Mouse (Mus musculus) neural tube, embryonic 11.5 days (tissue): ENCODE measurements around the gene Kcna1. TPM values are rescaled to one million over a fixed set of nuclear protein-coding genes. Genes with fewer than 3 reads are reported as not detected.
A peak's percentile ranks its signal among the peaks of the same experiment; 100 is the strongest.

Experiments used
- ATAC-seq: fragments of 200-750 bp; cut with Nextera tagmentation; 2 replicates; pipeline ENCODE4 v1.8.0; 2017; ENCODE audit warnings: moderate number of reproducible peaks, mild to moderate bottlenecking, moderate TSS enrichment, moderate library complexity; ENCODE audit not compliant: insufficient read depth, low FRiP score, low TSS enrichment
- DNase-seq: peaks from one replicate; pipeline ENCODE4 v3.0.0-alpha.2; 2015; ENCODE audit warnings: low spot score
- H3K27ac ChIP-seq: fragments of 300-500 bp; sonication (generic); 2 replicates; pipeline ENCODE4 v1.5.1; 2014; ENCODE audit warnings: low read depth, mild to moderate bottlenecking, low read length
- H3K27me3 ChIP-seq: fragments of 300-500 bp; sonication (generic); 2 replicates; pipeline ENCODE4 v1.6.1; 2014; ENCODE audit warnings: mild to moderate bottlenecking, low read length, mixed read lengths; ENCODE audit not compliant: control insufficient read depth, insufficient read depth
- H3K36me3 ChIP-seq: fragments of 300-500 bp; sonication (generic); 2 replicates; pipeline ENCODE4 v1.6.1; 2014; ENCODE audit warnings: mild to moderate bottlenecking, low read length, moderate library complexity, mixed read lengths; ENCODE audit not compliant: control insufficient read depth, insufficient read depth
- H3K4me1 ChIP-seq: fragments of 300-500 bp; sonication (generic); 2 replicates; pipeline ENCODE4 v1.6.1; 2014; ENCODE audit warnings: low read length, mixed read lengths; ENCODE audit not compliant: control insufficient read depth, insufficient read depth
- H3K4me2 ChIP-seq: fragments of 300-500 bp; sonication (generic); 2 replicates; pipeline ENCODE4 v1.6.1; 2014; ENCODE audit warnings: low read depth, mild to moderate bottlenecking, moderate library complexity
- H3K4me3 ChIP-seq: fragments of 300-500 bp; sonication (generic); 2 replicates; pipeline ENCODE4 v1.5.1; 2014; ENCODE audit warnings: low read depth, low read length
- H3K9ac ChIP-seq: fragments of 300-500 bp; sonication (generic); 2 replicates; pipeline ENCODE4 v1.6.1; 2014; ENCODE audit warnings: mild to moderate bottlenecking, low read length
- H3K9me3 ChIP-seq: fragments of 300-500 bp; sonication (generic); 2 replicates; pipeline ENCODE4 v1.6.1; 2016; ENCODE audit warnings: low read length; ENCODE audit not compliant: control insufficient read depth
- WGBS: fragments of 180-500 bp; shearing (Covaris S2); extraction: QIAGEN DNeasy Blood & Tissue Kit; methylation state at CpG from one replicate; pipeline ENCODE4 v1.1.7; 2014; 5-methylcytosine and 5-hydroxymethylcytosine counted together
- polyA plus RNA-seq: library from polyadenylated mRNA; unstranded; fragments of >200 nt; fragmentation: Nextera tagmentation; extraction: Ambion mirVana; gene quantifications from 2 replicates; pipeline ENCODE4 v1.2.1, GENCODE M21; 2014

Gene Kcna1
- polyA plus RNA-seq, 1 experiment from 2014 or later, result 1.5 TPM

GRCm38 (mm10) chr6:126645644-126646358, 383 bp downstream of the Kcna1 start:
- peak; percentile 93 for ATAC-seq
- Histone ChIP-seq H3K9me3 (no peaks in the 10 kb centered on the region), H3K27ac (no peak overlapping the region), H3K4me3 (peak overlapping the region; percentile 49), H3K9ac (peak overlapping the region; percentile 2; the same call in 1 of the 2 replicates), H3K4me1 (peaks cover 5% of the 10 kb centered on the region; the same call in 1 of the 2 replicates), H3K4me2 (peak overlapping the region; percentile 98), H3K36me3 (no peaks in the 10 kb centered on the region), H3K27me3 (peaks cover 51% of the 10 kb centered on the region)
- DNase-seq, result peak; percentile 87
- WGBS, result 3% methylated on average over 27 of the region's 27 CpGs

DNA sequence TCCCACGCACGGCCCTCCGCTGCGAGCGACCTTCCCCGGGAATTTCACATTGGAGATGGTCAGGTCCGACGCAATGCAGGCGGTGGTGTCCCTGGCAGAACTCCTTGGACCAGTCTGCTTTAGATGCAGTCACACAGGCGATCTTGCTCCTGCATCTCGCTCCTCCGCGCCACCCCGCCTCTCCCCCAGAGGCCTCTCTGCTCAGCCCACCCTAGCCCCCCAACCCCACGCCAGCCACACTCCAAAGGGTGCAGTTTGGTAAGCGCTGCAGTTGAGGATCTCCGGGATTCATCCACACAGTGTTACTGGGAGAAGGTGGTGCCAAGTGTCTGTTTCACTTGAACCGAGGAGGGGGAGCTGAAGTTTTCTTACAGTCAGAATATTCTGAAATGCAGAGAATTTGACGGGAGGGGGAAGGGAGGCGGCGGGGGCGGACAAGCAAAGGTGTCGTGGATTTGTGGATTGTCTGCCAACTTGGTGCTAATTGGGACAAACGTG, 1.1 kb downstream of the Kcna1 start:
- Histone ChIP-seq H3K36me3 (no peaks in the 10 kb centered on the region), H3K4me3 (peak overlapping the region; percentile 49), H3K4me1 (peaks cover 5% of the 10 kb centered on the region; the same call in 1 of the 2 replicates), H3K27me3 (peaks cover 51% of the 10 kb centered on the region), H3K9ac (peak overlapping the region; percentile 19), H3K4me2 (peak overlapping the region; percentile 98), H3K9me3 (no peaks in the 10 kb centered on the region), H3K27ac (no peak overlapping the region)
- peak; percentile 36 for DNase-seq
- WGBS, result under 1% methylated on average over 24 of the region's 24 CpGs
- ATAC-seq, result peak; percentile 43

DNA sequence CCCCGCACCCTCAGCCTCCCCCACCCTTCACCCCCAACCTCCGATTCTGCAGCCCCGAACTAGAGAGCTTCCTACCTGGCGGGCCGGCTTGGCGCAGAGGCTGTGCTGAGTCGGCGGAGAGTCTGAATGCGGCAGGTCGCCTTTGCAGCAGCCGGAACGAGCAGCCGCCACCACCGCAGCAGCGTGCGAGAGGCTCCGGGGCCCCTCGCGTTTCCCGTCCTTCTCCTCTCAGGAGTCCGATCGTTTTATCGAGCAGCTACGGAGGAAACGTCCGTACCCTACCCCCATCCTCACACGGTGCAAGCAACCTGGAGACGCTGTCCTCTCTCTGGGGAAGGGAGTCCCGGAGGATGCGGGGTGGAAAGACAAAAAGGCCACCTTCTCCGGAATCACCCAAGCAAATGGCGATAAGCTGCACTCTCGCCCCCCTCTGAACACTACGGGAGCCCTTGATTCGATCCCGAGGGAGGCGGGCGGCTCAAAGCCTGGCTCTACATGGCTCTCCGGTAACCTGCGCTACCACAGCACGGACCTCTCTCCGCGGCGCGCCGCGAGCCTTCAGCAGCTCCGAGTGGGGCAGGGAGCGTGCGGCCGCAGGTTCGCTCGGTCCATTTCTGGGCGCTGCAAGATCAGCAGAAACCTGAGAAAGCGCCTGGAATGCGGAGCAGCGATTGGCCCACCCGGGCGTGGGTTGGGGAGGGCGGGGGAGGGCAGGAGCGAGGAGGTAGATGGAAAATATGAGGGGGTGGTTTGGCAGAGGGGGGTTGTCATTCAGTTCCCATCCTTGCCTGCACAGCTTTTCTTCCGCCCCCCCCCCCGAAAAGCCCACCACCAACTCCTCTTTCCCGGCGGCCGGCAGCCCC, 1.8 kb downstream of the Kcna1 start:
- Histone ChIP-seq H3K9me3 (no peaks in the 10 kb centered on the region), H3K27me3 (peaks cover 51% of the 10 kb centered on the region), H3K4me3 (peak overlapping the region; percentile 49), H3K9ac (peak overlapping the region; percentile 37), H3K4me1 (peaks cover 5% of the 10 kb centered on the region; the same call in 1 of the 2 replicates), H3K4me2 (peak overlapping the region; percentile 98), H3K36me3 (no peaks in the 10 kb centered on the region), H3K27ac (no peak overlapping the region)
- under 1% methylated on average over 65 of the region's 66 CpGs for WGBS
- ATAC-seq, result peak; percentile 29
- DNase-seq, result peak; percentile 61

DNA sequence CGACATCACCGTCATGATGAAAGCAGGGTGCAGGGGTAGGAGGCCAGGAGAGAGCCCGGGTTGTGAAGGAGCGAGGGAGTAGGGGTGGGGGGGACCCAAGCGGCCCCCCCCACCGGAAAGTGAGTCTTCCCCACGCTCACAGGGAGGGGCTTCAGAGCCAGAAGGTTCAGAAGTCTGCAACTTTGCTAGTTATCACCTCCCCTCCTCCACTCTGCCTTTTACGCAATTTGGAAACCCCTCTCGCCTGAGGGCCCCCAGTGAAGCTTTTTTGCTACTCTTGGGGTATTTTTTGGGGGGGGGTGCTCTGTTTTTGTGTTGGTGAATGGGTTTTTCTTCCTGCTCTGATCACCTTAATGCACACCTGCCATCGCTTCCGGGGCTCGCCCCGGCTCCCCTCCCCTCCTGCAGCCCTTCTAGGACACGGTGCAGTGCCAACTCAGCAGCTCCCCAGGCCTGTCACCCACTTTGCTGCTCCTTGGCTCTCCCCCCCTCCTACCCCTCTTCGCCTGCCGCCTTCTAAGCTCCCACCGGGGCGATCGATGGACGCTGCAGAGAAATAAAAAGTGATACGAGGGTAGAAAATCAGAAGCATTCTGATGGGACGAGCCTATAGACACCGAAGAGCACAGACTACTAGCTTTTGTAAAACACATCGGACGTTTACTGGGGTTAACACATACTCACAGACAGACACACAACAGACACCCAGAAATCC, 2.7 kb downstream of the Kcna1 start:
- H3K27me3 ChIP-seq, result peaks cover 51% of the 10 kb centered on the region

DNA sequence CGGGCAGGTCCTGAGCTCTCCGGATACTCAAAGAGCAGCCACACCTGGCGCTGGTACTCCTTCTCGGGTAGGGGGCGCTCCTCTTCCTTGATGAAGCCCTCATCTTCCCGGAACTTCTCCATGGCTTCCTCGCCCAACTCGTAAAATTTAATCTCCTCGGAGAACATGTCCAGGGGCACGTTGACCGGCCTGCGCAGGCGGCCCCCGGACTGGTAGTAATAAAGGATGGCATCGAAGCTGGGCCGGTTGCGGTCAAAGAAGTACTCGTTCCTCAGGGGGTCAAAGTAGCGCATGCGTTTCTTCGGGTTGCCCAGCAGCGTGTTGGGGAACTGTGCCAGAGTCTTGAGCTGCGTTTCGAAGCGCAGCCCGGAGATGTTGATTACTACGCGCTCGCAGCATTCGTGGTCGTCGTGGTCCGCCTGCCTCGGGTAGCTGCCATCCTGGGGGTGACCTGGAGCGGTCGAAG, 3.3 kb downstream of the Kcna1 start:
- H3K27me3 ChIP-seq, result peaks cover 51% of the 10 kb centered on the region
- peak overlapping the region; percentile 49 for H3K4me3 ChIP-seq
- no peak for ATAC-seq
- no peaks in the 10 kb centered on the region for H3K9me3 ChIP-seq
- no peak overlapping the region for H3K27ac ChIP-seq
- H3K4me1 ChIP-seq, result peaks cover 5% of the 10 kb centered on the region; the same call in 1 of the 2 replicates
- peak overlapping the region; percentile 98 for H3K4me2 ChIP-seq
- H3K9ac ChIP-seq, result 0 out of 2 replicates have a peak overlapping the region, but pooled peaks have one; percentile 29
- 2% methylated on average over 36 of the region's 36 CpGs for WGBS
- DNase-seq, result peak; percentile 62
- no peaks in the 10 kb centered on the region for H3K36me3 ChIP-seq

More for the DNA sequence above, 2.7 kb downstream of the Kcna1 start:
- WGBS, result 1% methylated on average over 25 of the region's 25 CpGs
- DNase-seq, result no peak
- peak overlapping the region; percentile 49 for H3K4me3 ChIP-seq
- no peaks in the 10 kb centered on the region for H3K36me3 ChIP-seq
- peak overlapping the region; percentile 29; the same call in 1 of the 2 replicates for H3K9ac ChIP-seq
- no peak overlapping the region for H3K27ac ChIP-seq
- no peak for ATAC-seq
- peaks cover 5% of the 10 kb centered on the region; the same call in 1 of the 2 replicates for H3K4me1 ChIP-seq
- no peaks in the 10 kb centered on the region for H3K9me3 ChIP-seq
- H3K4me2 ChIP-seq, result peak overlapping the region; percentile 98

GRCm38 (mm10) chr6:126628451-126628850, 17.7 kb downstream of the Kcna1 start:
- Histone ChIP-seq H3K9me3 (no peaks in the 10 kb centered on the region), H3K4me3 (no peak overlapping the region), H3K27ac (no peak overlapping the region), H3K4me1 (no peaks in the 10 kb centered on the region), H3K27me3 (no peaks in the 10 kb centered on the region), H3K9ac (no peak overlapping the region), H3K4me2 (no peak overlapping the region), H3K36me3 (no peaks in the 10 kb centered on the region)
- ATAC-seq, result no peak
- 82% methylated on average over 7 of the region's 7 CpGs for WGBS
- DNase-seq, result no peak

- Histone ChIP-seq H3K4me2 (no peak overlapping the region), H3K4me1 (no peaks in the 10 kb centered on the region), H3K9me3 (no peaks in the 10 kb centered on the region), H3K4me3 (no peak overlapping the region), H3K9ac (no peak overlapping the region), H3K27me3 (no peaks in the 10 kb centered on the region), H3K27ac (no peak overlapping the region), H3K36me3 (no peaks in the 10 kb centered on the region)
- ATAC-seq, result no peak
- 82% methylated on average over 4 of the region's 4 CpGs for WGBS
- DNase-seq, result no peak
Measured at GRCm38 (mm10) chr6:126618455-126618854, 27.7 kb downstream of the Kcna1 start.

DNA sequence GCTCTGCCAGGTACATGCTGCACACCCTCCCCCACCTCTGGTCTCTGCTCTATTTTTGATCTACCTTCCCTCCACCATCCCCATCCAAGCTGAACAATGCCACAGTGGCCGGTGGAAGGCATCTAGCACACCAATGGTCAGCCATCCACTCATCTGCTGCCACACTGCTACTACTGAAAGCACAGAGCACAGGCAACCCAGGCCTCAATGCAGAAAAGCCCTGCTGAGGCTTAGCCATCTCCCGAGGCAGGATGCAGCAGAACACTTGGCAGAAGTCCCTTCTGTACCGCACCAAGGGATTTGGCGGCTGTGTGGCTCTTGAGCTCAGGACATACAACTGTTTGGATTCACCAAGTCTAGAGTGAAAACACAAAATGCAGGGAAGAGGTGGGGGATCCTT, 35.4 kb downstream of the Kcna1 start:
- ATAC-seq (no peak), DNase-seq (no peak)
- no peak overlapping the region for H3K9ac ChIP-seq
- H3K27me3 ChIP-seq, result no peaks in the 10 kb centered on the region
- H3K9me3 ChIP-seq, result no peaks in the 10 kb centered on the region
- H3K4me3 ChIP-seq, result no peak overlapping the region
- H3K4me1 ChIP-seq, result no peaks in the 10 kb centered on the region
- no peaks in the 10 kb centered on the region for H3K36me3 ChIP-seq
- H3K4me2 ChIP-seq, result no peak overlapping the region
- 84% methylated on average over 4 of the region's 4 CpGs for WGBS
- H3K27ac ChIP-seq, result no peak overlapping the region
